Comparison of ENCODE assay signal across 12 mouse cellular contexts in the genomic region with DNA sequence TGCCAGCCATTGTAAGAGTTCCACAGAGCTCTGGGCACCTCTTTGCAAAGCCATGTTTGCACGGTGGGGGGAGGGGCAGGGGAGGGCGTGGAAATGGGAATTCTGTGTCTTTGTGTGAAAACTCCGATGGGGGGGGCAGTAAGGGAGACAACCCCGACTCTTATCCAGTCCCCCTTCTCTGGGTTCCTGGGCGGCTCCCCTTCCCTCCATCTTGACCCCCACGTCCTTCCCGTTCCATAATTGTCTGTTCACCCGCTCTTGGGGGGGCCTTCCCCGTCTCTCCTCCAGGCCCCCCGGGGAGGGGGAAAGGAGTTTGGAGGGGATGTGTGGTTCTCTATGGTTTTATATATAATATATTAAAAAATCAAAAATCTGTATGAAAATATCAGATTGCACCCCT. TPM values are rescaled to one million over a fixed set of nuclear protein-coding genes. Genes with fewer than 3 reads are reported as not detected.
DNase-seq lines count a peak whose midpoint lies in the region; ATAC-seq and TF ChIP-seq lines count a peak whose summit lies in the region.
"Had no signal": no experiment of that assay in that cellular context is flagged by ENCODE, and none has a peak within 500 bp of the region (broad histone marks: within the 10 kb centered on the region; RNA-seq: fewer than 3 reads in every experiment).

No protein-coding gene starts in this region.

- no peak overlapping the region for H3K9ac ChIP-seq in heart, postnatal 0 days (replicated peaks; ENCODE audit: low read depth, low read length)
- H3K9ac ChIP-seq in stomach, embryonic 14.5 days (replicated peaks; ENCODE audit: low read depth, low read length) = no peak overlapping the region
- H3K9ac ChIP-seq in stomach, postnatal 0 days (ENCODE audit: low read length) = no peak overlapping the region
- H3K9ac ChIP-seq in limb, embryonic 12.5 days (replicated peaks) = no peak overlapping the region

- H3K9me3 ChIP-seq in heart, postnatal 0 days (replicated peaks; ENCODE audit: control insufficient read depth, low read length) = no peaks in the 10 kb centered on the region
- peaks cover 3% of the 10 kb centered on the region; the same call in 1 of the 2 replicates for H3K9me3 ChIP-seq in stomach, embryonic 14.5 days (ENCODE audit: control insufficient read depth, low read depth, low read length)
- no peaks in the 10 kb centered on the region for H3K9me3 ChIP-seq in stomach, postnatal 0 days (ENCODE audit: control insufficient read depth, low read length)
- 0 out of 2 replicates have a peak, but pooled peaks cover 4% of the 10 kb centered on the region for H3K9me3 ChIP-seq in limb, embryonic 12.5 days

- no peak for TF ChIP-seq CTCF in heart, postnatal 0 days (IDR thresholded peaks at IDR 0.05; ENCODE audit: low read depth)
- no peak for TF ChIP-seq CTCF in stomach, postnatal 0 days (IDR thresholded peaks at IDR 0.05; ENCODE audit: low read depth)

- no peaks in the 10 kb centered on the region for H3K36me3 ChIP-seq in heart, postnatal 0 days (replicated peaks; ENCODE audit: control insufficient read depth, insufficient read depth, low read length)
- no peaks in the 10 kb centered on the region for H3K36me3 ChIP-seq in stomach, embryonic 14.5 days (ENCODE audit: control insufficient read depth, insufficient read depth, low read length)
- no peaks in the 10 kb centered on the region for H3K36me3 ChIP-seq in stomach, postnatal 0 days (ENCODE audit: control insufficient read depth, insufficient read depth, low read length)
- peaks cover 4% of the 10 kb centered on the region; the same call in 1 of the 2 replicates for H3K36me3 ChIP-seq in limb, embryonic 12.5 days

- no peak for ATAC-seq in heart, postnatal 0 days (ENCODE audit: insufficient read depth, low read depth)
- ATAC-seq in stomach, embryonic 14.5 days (ENCODE audit: insufficient number of reproducible peaks, insufficient read depth, low FRiP score, low read depth) = no peak
- no peak for ATAC-seq in stomach, postnatal 0 days (ENCODE audit: low FRiP score, low TSS enrichment)
- ATAC-seq in limb, embryonic 12.5 days (ENCODE audit: insufficient number of reproducible peaks, insufficient read depth, low FRiP score, low TSS enrichment, low read depth) = no peak

- H3K27me3 ChIP-seq in heart, postnatal 0 days (ENCODE audit: control insufficient read depth, insufficient read depth, low read length) = peaks cover 33% of the 10 kb centered on the region
- H3K27me3 ChIP-seq in stomach, embryonic 14.5 days (ENCODE audit: control insufficient read depth, insufficient read depth, low read length) = 0 out of 2 replicates have a peak, but pooled peaks cover 7% of the 10 kb centered on the region
- H3K27me3 ChIP-seq in stomach, postnatal 0 days (ENCODE audit: control insufficient read depth, insufficient read depth, low read length) = no peaks in the 10 kb centered on the region
- peaks cover 48% of the 10 kb centered on the region for H3K27me3 ChIP-seq in limb, embryonic 12.5 days

- no peak for TF ChIP-seq EP300 in heart, postnatal 0 days (IDR thresholded peaks at IDR 0.05; ENCODE audit: low read depth)
- TF ChIP-seq EP300 in stomach, postnatal 0 days (optimal IDR thresholded peaks at IDR 0.05) = no peak

- no peak for DNase-seq in heart, postnatal 0 days (ENCODE audit: low spot score)
- no peak for DNase-seq in heart, adult 9 months (ENCODE audit: low spot score in 2 of 2)
- DNase-seq in stomach, postnatal 0 days (ENCODE audit: low spot score) = no peak
- DNase-seq in gastrocnemius, postnatal 4 days (ENCODE audit: low spot score in 2 of 2) = no peak
- DNase-seq in Muller cell, postnatal 12 days (ENCODE audit: inconsistent ontology term) = no peak
- DNase-seq: cerebellum, postnatal 36 days; kidney, postnatal 25 days had no signal

- H3K4me3 ChIP-seq in heart, postnatal 0 days (ENCODE audit: low read depth, low read length) = no peak overlapping the region
- no peak overlapping the region for H3K4me3 ChIP-seq in stomach, embryonic 14.5 days (ENCODE audit: low read depth, low read length)
- H3K4me3 ChIP-seq in stomach, postnatal 0 days (ENCODE audit: low read depth, low read length) = no peak overlapping the region
- no peak overlapping the region for H3K4me3 ChIP-seq in limb, embryonic 12.5 days (replicated peaks)

- peaks cover 31% of the 10 kb centered on the region for H3K4me1 ChIP-seq in heart, postnatal 0 days (ENCODE audit: control insufficient read depth, insufficient read depth)
- peaks cover 26% of the 10 kb centered on the region; the same call in 1 of the 2 replicates for H3K4me1 ChIP-seq in stomach, embryonic 14.5 days (ENCODE audit: control insufficient read depth, insufficient read depth, low read length)
- no peaks in the 10 kb centered on the region; the same call in 1 of the 2 replicates for H3K4me1 ChIP-seq in stomach, postnatal 0 days (replicated peaks; ENCODE audit: control insufficient read depth, insufficient read depth)
- peaks cover 43% of the 10 kb centered on the region for H3K4me1 ChIP-seq in limb, embryonic 12.5 days (replicated peaks)

- H3K27ac ChIP-seq in heart, postnatal 0 days (ENCODE audit: low read depth) = no peak overlapping the region
- no peak overlapping the region for H3K27ac ChIP-seq in stomach, embryonic 14.5 days (ENCODE audit: low read length)
- H3K27ac ChIP-seq in stomach, postnatal 0 days (replicated peaks) = no peak overlapping the region
- H3K27ac ChIP-seq in limb, embryonic 12.5 days = no peak overlapping the region

- peak overlapping the region; percentile 30 for H3K4me2 ChIP-seq in heart, postnatal 0 days (ENCODE audit: low read depth, low read length)
- peak overlapping the region; percentile 12; the same call in 1 of the 2 replicates for H3K4me2 ChIP-seq in stomach, embryonic 14.5 days (replicated peaks; ENCODE audit: low read depth, low read length)
- no peak overlapping the region for H3K4me2 ChIP-seq in stomach, postnatal 0 days (replicated peaks; ENCODE audit: low read depth)
- H3K4me2 ChIP-seq in limb, embryonic 12.5 days = peak overlapping the region; percentile 30

- WGBS in heart, postnatal 0 days = 17% methylated on average over 10 of the region's 10 CpGs
- WGBS in stomach, embryonic 14.5 days = 20% methylated on average over 10 of the region's 10 CpGs
- 16% methylated on average over 8 of the region's 10 CpGs for WGBS in stomach, postnatal 0 days
- 14% methylated on average over 10 of the region's 10 CpGs for WGBS in limb, embryonic 12.5 days

RNA-seq across cellular contexts. Expression of a gene that starts 2.8 kb away (rescaled TPM):
- 24.8 and 36.3 TPM in 2 replicates for total RNA-seq in heart, postnatal 0 days (2014; rRNA removed; ENCODE audit: low replicate concordance)
- polyA plus RNA-seq in heart, postnatal 0 days (2015; fragmentation: Nextera tagmentation; extraction: Ambion mirVana) = 39.1 and 39.3 TPM in 2 replicates
- polyA plus RNA-seq in stomach, embryonic 14.5 days (2014; fragmentation: Nextera tagmentation; extraction: Ambion mirVana) = 28.5 and 30.9 TPM in 2 replicates
- 13.6 and 15.8 TPM in 2 replicates for polyA plus RNA-seq in stomach, postnatal 0 days (2015; fragmentation: Nextera tagmentation; extraction: Ambion mirVana)
- polyA plus RNA-seq in limb, embryonic 12.5 days (2016; fragmentation: Nextera tagmentation; extraction: Ambion mirVana) = 94.4 and 101 TPM in 2 replicates
- 10 to 100 TPM; 12.6 to 15.9 TPM for total RNA-seq in gastrocnemius, postnatal 4 days (2021)

RNA-seq across cellular contexts. Expression of a gene that starts 8.3 kb away (rescaled TPM):
- not detected in 2 replicates for total RNA-seq in heart, postnatal 0 days (2014; rRNA removed; ENCODE audit: low replicate concordance)
- 0.10 and 0.19 TPM in 2 replicates for polyA plus RNA-seq in heart, postnatal 0 days (2015; fragmentation: Nextera tagmentation; extraction: Ambion mirVana)
- polyA plus RNA-seq in stomach, embryonic 14.5 days (2014; fragmentation: Nextera tagmentation; extraction: Ambion mirVana) = 0.21 and 0.29 TPM in 2 replicates
- 0.07 and 0.10 TPM in 2 replicates for polyA plus RNA-seq in stomach, postnatal 0 days (2015; fragmentation: Nextera tagmentation; extraction: Ambion mirVana)
- polyA plus RNA-seq in limb, embryonic 12.5 days (2016; fragmentation: Nextera tagmentation; extraction: Ambion mirVana) = 0.52 and 1.1 TPM in 2 replicates
- not detected for total RNA-seq in gastrocnemius, postnatal 4 days (2021)
- total RNA-seq: hematopoietic stem cell, adult 5-6 weeks; left cerebral cortex, postnatal 25 days; megakaryocyte-erythroid progenitor cell, adult 5-6 weeks had no signal

RNA-seq across cellular contexts. Expression of a gene that starts 22.2 kb away (rescaled TPM):
- 14.3 and 30.5 TPM in 2 replicates for total RNA-seq in heart, postnatal 0 days (2014; rRNA removed; ENCODE audit: low replicate concordance)
- 4.1 and 4.2 TPM in 2 replicates for polyA plus RNA-seq in heart, postnatal 0 days (2015; fragmentation: Nextera tagmentation; extraction: Ambion mirVana)
- polyA plus RNA-seq in stomach, embryonic 14.5 days (2014; fragmentation: Nextera tagmentation; extraction: Ambion mirVana) = 1.4 and 1.5 TPM in 2 replicates
- polyA plus RNA-seq in stomach, postnatal 0 days (2015; fragmentation: Nextera tagmentation; extraction: Ambion mirVana) = 3.4 and 4.5 TPM in 2 replicates
- polyA plus RNA-seq in limb, embryonic 12.5 days (2016; fragmentation: Nextera tagmentation; extraction: Ambion mirVana) = 6.5 and 7.0 TPM in 2 replicates
- 10 to 100 TPM; 18.6 to 21.3 TPM for total RNA-seq in gastrocnemius, postnatal 4 days (2021)
- total RNA-seq: megakaryocyte-erythroid progenitor cell, adult 5-6 weeks had no signal

RNA-seq across cellular contexts. Expression of a gene that starts 26.5 kb away (rescaled TPM):
- 22.1 and 24.5 TPM in 2 replicates for total RNA-seq in heart, postnatal 0 days (2014; rRNA removed; ENCODE audit: low replicate concordance)
- 4.5 and 4.8 TPM in 2 replicates for polyA plus RNA-seq in heart, postnatal 0 days (2015; fragmentation: Nextera tagmentation; extraction: Ambion mirVana)
- 8.9 and 9.0 TPM in 2 replicates for polyA plus RNA-seq in stomach, embryonic 14.5 days (2014; fragmentation: Nextera tagmentation; extraction: Ambion mirVana)
- 4.3 and 5.7 TPM in 2 replicates for polyA plus RNA-seq in stomach, postnatal 0 days (2015; fragmentation: Nextera tagmentation; extraction: Ambion mirVana)
- polyA plus RNA-seq in limb, embryonic 12.5 days (2016; fragmentation: Nextera tagmentation; extraction: Ambion mirVana) = 10.8 and 11.6 TPM in 2 replicates
- 10 to 100 TPM; 20.5 to 22.0 TPM for total RNA-seq in gastrocnemius, postnatal 4 days (2021)

RNA-seq across cellular contexts. Expression of a gene that starts 41.7 kb away (rescaled TPM):
- total RNA-seq in heart, postnatal 0 days (2014; rRNA removed; ENCODE audit: low replicate concordance) = 13.1 and 16.0 TPM in 2 replicates
- 6.1 and 6.5 TPM in 2 replicates for polyA plus RNA-seq in heart, postnatal 0 days (2015; fragmentation: Nextera tagmentation; extraction: Ambion mirVana)
- polyA plus RNA-seq in stomach, embryonic 14.5 days (2014; fragmentation: Nextera tagmentation; extraction: Ambion mirVana) = 12.6 and 14.7 TPM in 2 replicates
- polyA plus RNA-seq in stomach, postnatal 0 days (2015; fragmentation: Nextera tagmentation; extraction: Ambion mirVana) = 26.8 and 28.8 TPM in 2 replicates
- 1.8 and 2.6 TPM in 2 replicates for polyA plus RNA-seq in limb, embryonic 12.5 days (2016; fragmentation: Nextera tagmentation; extraction: Ambion mirVana)
- total RNA-seq in gastrocnemius, postnatal 4 days (2021) = 1 to 10 TPM; 2.5 to 3.7 TPM
